Mouse (Mus musculus) CH12.LX (cell line): Measurements from ENCODE around the gene Zc3h7b.

Experiments used
- CTCF ChIP-seq, 2 experiments: IDR thresholded peaks in 1 of 2; conservative IDR thresholded peaks in 1 of 2; 2 replicates each; pipeline ENCODE4 v1.5.1; 2011 to 2012; ENCODE audit warnings: low read depth in 2 of 2, low read length in 2 of 2, improper control_type of control experiment in 1 of 2, inconsistent platforms in 1 of 2, mild to moderate bottlenecking in 1 of 2, moderate library complexity in 1 of 2
- EP300 ChIP-seq: IDR thresholded peaks from 2 replicates; pipeline ENCODE4 v1.6.1; 2011; ENCODE audit warnings: low read length, improper control_type of control experiment
- ETS1 ChIP-seq: conservative IDR thresholded peaks from 2 replicates; pipeline ENCODE4 v1.6.1; 2012; ENCODE audit warnings: low read depth, mild to moderate bottlenecking, inconsistent platforms, low read length, improper control_type of control experiment, moderate library complexity
- GABPA ChIP-seq: IDR thresholded peaks from 2 replicates; pipeline ENCODE4 v1.6.1; 2012; ENCODE audit warnings: low read depth, low read length, improper control_type of control experiment, inconsistent platforms; ENCODE audit not compliant: insufficient replicate concordance
- MAFK ChIP-seq: IDR thresholded peaks from 2 replicates; pipeline ENCODE4 v1.6.1; 2011; ENCODE audit warnings: low read length, improper control_type of control experiment; ENCODE audit not compliant: insufficient replicate concordance
- MAZ ChIP-seq: IDR thresholded peaks from 2 replicates; pipeline ENCODE4 v1.6.1; 2012; ENCODE audit warnings: low read depth, mild to moderate bottlenecking, inconsistent platforms, low read length, improper control_type of control experiment, moderate library complexity
- MEF2A ChIP-seq: IDR thresholded peaks from 2 replicates; pipeline ENCODE4 v1.6.1; 2014; ENCODE audit warnings: low read depth, mild to moderate bottlenecking, inconsistent platforms, low read length, improper control_type of control experiment, borderline replicate concordance
- POLR2A ChIP-seq: IDR thresholded peaks from 2 replicates; pipeline ENCODE4 v1.6.1; 2011; ENCODE audit warnings: low read depth, mild to moderate bottlenecking, improper control_type of control experiment, low read length
- SIN3A ChIP-seq: IDR thresholded peaks from 2 replicates; pipeline ENCODE4 v1.6.1; 2012; ENCODE audit warnings: low read length, improper control_type of control experiment, inconsistent platforms

DNA sequence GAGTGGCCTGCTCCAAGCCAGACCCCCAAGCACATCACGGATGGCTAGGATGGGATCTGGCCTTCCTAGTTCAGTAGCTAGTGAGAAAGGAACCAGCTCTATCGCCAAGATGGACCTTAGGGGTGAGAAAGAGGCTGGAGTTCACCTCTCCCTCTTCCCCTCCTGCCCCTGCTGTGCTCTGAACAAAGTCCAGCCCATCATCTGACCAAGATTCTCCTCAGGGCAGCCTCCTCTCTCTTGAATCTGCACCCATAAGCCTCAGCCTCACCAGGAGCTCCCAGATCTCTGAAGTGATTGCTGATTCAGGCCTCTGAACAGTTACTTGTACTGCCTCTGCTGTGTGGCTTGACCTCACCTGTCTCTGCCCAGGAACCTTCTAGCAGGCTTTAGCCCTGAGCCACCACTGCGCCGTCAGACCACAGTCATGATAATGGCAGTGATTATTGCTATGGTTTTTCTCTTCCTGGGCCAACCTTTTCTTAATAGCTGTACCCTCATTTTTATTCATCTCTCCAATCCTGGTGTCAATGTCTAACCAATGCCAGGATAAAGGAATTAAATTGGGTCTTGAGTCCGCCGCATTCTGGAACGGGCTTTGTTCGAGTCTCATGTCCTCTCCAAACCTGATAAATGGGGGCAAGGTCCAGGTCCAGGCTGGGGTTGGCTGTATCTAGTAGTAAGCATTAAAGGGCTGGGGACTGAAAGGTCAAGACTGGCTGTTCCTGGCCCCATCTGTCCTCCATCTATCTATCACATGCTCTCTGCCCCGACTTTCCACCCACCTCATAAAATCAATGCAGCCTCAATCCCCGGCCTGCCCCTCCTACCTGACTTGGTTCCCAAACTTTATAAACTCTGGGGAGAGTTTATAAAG is 90.4 kb downstream of the Zc3h7b start:
- TF ChIP-seq ETS1 (no peak), POLR2A (no peak), SIN3A (no peak), CTCF (conservative IDR thresholded peaks at IDR 0.05 in 1 of 2, IDR thresholded peaks at IDR 0.05 in 1 of 2; ENCODE audit: low read depth in 2 of 2, low read length in 2 of 2) (no peak), MAZ (no peak), MAFK (no peak), GABPA (no peak), EP300 (no peak), MEF2A (no peak)
